Mouse (Mus musculus): Measurements from ENCODE around the gene Fbxo10. TPM values are rescaled to one million over a fixed set of nuclear protein-coding genes. Genes with fewer than 3 reads are reported as not detected.
"Not testable (repeated sequence)": the region's sequence is repeated elsewhere in the genome, so short reads cannot be mapped to it uniquely, and the experiment has no call there.

Fbxo10 gene
- polyA plus RNA-seq, 2 experiments from 2014 or later: 0.43 to 1.3 TPM

DNA sequence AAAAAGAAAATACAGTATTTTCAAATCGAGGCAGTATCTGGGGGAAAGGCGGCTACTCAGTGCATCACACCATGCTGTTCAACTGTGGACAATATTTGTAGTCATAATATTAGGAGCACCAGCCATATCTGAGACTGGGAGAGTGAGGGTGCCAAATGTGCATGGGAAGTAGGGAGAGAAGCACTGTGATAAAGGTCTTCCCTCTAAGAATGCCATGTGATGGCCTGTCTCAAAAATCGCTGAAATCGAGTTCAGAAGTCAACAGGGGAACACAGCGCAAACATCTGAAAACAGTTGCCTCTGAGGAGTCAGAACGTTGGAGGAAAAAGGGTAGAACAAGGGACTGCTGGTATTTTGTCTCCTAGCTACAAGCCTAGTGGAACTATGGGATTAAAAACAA, 84.4 kb downstream of the Fbxo10 start:
- no peak for ATAC-seq

DNA sequence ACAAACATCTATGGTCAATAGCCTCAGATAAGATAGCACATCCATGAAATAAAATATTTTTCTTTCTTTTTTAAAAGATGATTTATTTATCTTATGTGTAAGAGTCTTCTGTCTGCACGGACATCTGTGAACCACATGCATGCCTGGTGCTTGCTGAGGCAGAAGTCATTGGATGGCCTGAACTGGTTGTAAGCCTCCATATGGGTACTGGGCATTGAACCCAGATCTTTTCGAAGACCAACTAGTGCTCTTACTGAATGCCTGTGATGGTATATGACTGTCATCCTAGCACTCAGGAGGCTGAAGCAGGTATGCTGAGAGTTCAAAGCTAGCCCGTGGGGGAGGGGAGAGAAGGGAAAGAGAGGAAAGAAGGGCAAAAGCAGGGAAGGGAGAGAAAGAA, 86.3 kb downstream of the Fbxo10 start:
- ATAC-seq: no peak

DNA sequence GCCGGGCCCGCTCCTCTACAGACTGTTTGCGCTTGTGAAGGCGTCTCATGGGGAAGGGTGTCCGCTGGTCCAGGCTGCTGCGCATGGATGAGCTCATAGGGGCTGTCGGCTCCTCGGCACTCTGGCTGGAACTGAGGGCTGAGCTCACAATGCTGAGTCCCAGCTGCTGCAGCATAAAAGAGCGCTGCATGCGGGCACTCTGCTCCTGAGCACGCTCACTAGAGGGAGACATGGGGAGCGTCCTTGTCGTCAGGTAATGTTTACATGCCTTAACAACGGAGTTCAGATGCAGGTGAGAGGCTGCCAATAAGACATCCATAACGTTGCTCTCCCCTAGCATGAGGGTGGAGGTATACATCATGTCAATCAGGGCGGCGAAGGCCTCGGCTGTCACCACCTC, 89.6 kb downstream of the Fbxo10 start:
- no peak for ATAC-seq

DNA sequence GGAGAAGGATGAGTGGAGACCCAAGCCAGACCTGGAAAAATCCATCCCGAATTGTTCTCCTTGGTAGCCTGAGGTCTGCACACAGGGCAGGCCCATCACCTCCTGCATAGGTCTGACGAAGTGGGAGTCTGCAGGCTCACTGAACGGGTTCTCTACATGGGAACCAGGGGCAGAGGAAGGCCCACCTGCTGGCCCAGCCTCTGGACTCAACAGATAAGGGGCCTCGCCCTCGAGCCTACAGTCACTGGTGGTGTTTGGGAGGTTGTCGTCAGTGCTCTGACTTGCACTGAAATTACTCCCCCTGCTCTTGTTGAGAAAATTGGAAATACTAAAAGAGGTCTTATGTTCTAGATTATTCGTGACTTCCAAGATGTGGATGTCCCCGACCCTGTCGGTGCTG, 90.6 kb downstream of the Fbxo10 start:
- no peak for ATAC-seq

DNA sequence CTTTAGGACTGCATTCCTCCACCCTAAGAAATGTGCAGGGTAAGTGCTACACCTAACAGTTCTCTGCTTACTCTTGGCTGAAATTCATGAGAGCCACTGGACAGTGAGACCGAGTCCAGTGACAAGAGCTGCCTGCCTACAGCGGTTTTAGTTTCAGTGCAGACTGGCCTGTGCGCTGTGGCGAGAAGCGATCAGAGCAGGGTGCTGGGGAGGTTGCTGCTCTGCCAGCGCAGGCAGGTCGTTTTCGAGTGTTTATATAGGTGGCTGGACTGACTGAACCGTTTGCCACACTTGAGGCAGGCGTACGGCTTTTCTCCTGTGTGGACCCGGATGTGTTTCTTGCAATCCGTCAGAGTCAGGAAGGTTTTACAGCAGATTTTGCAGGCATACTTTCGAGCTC, 91.2 kb downstream of the Fbxo10 start:
- ATAC-seq: not testable (repeated sequence)

DNA sequence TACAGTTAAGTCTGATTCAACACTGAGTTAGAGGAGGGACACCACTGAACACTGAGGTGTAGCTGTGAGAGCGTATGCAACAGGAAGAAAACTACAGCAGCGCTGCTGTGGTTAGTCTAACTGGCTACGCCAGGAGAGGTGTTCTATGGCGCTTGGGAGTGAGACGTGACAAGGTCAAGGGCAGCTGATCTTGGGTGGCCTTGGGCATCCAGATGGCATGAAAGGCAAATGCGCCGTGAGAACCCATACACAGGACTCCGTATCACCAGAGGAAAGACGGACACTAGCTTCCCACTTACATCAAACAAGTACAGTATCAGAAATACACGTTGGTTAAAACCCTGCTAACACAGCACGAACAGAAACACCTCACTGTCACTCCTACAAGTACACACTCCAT, 92.1 kb downstream of the Fbxo10 start:
- ATAC-seq: not testable (repeated sequence)

DNA sequence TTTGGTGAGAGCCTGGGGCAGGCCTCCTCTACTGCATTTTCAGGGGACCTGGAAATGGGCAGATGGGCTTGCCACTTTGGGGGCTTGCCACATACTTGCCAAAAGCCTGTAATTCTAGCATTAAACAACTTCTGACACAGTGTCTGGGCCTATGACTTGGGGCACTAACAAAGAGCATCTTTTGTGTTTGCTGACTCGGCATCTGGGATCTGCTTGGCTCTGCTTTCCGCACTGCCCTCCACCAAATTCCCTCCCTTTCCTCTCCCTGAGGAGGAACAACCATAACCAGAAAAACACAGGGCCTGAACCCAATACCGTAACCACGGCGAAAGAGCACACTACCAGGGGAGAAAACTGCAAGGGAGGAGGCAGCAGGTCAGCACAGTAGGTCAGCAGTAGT, 93.8 kb downstream of the Fbxo10 start:
- no peak for ATAC-seq

Other genes starting within 250 kb of the Fbxo10 start
- 10 to 100 TPM; 21.8 to 28.4 TPM for gene Grhpr, start 103.2 kb downstream of the Fbxo10 start, polyA plus RNA-seq (2017; shearing (Covaris generic))
- 1 to 10 TPM; 8.4 to 9.5 TPM for gene Zbtb5, start 72.2 kb downstream of the Fbxo10 start, polyA plus RNA-seq (2017; shearing (Covaris generic))
- gene Polr1e, start 66.0 kb downstream of the Fbxo10 start, polyA plus RNA-seq (2017; shearing (Covaris generic)): 10 to 100 TPM; 31.1 to 36.6 TPM
- 100 to 1,000 TPM; 125 to 132 TPM for gene Tomm5, start 23.5 kb upstream of the Fbxo10 start, polyA plus RNA-seq (2017; shearing (Covaris generic))
- not detected for gene Frmpd1, start 100.3 kb upstream of the Fbxo10 start, polyA plus RNA-seq (2017; shearing (Covaris generic))
- gene Trmt10b, start 212.5 kb upstream of the Fbxo10 start, polyA plus RNA-seq (2017; shearing (Covaris generic)): 10 to 100 TPM; 21.2 to 22.1 TPM